Mouse (Mus musculus) T-helper 1 cell (primary cell): ENCODE measurements around the gene Atp6v0a2.

Source experiments
- in situ Hi-C: fragments of 300-600 bp; cut with MboI, MseI; formaldehyde crosslinking; loops from one replicate; pipeline ENCODE4 v1.15.1; 2025; ENCODE audit warnings: high pct_unique_total_duplicates

Gene Atp6v0a2

DNA sequence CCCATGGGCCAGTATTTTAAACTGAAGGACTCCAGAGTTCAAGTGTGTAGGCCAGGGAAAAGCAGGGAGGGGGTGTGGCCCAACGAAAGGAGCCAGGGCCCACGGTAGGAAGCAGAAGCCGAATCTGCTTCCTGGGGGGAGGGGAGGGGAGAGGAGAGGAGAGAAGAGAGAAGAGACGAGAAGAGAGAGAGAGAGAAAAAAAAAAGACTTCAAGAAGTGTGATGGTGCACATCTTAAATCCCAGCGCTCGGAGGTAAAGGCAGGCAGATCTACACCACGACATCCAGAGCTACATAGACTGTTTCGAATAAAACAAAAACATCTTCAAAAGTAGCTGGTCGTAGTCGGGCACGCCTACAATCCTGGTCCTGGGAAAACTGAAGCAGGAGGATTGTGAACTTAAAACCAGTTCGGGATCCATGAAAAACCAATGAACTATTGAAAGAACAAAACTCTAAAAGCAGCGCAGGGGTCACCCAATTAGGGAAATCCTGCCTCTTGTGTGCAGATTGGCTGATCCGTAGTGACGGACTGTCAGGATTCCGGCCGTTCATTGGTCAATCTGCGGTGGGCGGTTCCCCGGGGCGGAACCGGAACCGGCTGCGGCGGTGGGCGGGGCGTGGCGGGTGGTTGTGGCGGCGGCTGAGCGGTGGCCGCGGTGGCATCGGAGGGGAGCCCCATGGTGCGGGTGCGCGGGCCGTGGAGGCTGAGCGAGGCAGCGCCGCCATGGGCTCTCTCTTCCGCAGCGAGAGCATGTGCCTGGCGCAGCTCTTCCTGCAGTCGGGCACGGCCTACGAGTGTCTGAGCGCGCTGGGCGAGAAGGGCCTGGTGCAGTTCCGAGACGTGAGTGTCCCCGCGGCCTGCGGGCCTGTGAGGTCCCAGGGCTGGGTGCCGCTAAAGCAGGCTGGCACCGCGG, at the start of gene Atp6v0a2:
TSS of gene Atp6v0a2 (plus strand) at position 129 of the 916 bp plus-strand sequence.
- in situ Hi-C loops: loop anchor here (25.0 kb wide), 2 partner anchors 409 to 509 kb away; no protein-coding TSS in a partner anchor

DNA sequence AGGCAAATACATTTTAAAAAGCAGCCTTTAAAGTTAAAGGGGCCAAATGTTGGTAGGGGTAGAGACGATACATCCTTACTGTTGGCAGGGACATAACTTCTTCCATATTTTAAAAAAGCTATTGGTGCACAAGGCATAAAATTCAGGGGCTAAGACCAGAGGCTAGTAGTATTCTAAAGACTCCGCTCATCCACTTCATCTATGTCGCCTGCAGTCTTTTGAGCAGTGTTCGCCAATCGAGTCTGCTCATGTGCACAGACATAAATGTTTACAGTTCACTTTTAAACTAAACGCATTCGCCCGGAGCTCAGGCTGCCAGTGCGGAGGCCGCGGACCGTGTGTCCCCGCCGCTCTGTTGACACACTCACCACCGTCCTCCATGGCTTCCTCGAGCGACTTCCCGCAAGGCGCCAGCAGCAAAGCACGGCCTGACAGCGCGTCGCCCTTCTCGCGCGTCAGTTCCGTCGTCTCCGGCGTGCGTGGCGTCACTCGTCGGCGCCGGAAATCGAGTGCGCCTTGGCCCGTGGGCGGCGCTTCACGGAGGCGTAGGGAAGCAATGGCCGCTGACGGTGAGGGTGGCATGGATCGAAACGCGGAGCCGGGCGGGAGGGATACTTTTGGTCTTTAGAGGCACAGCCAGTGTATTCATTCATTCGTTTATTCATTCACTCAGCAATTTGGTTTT, 49.6 kb upstream of the Atp6v0a2 start, which contains the start of the genes Eif2b1 and Gtf2h3:
TSS of gene Eif2b1 (minus strand) at position 499 of the 685 bp plus-strand sequence.
TSS of gene Gtf2h3 (plus strand) at position 508 of the 685 bp plus-strand sequence.
- in situ Hi-C loops: no loop called here

DNA sequence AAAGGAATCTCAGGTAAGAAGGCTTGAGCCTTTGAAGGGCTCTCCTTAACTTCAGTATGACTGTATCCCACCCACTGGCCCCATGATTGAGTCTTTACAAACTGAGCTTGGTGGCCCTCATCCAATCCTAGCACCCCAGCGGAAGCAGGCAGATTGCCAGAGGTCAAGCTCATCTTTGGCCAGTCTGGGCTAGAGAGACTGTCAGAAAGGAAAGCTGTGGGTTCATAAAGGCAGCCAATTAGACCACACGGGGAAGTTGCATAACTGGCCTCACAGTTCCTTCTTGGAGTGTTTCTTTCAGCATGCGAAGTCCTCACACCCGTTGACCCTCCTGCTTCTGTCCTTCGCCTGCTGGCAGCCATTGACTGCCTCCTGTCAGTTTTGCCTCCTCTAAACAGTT, 45.9 kb upstream of the Atp6v0a2 start:
- in situ Hi-C loops: no loop called here

DNA sequence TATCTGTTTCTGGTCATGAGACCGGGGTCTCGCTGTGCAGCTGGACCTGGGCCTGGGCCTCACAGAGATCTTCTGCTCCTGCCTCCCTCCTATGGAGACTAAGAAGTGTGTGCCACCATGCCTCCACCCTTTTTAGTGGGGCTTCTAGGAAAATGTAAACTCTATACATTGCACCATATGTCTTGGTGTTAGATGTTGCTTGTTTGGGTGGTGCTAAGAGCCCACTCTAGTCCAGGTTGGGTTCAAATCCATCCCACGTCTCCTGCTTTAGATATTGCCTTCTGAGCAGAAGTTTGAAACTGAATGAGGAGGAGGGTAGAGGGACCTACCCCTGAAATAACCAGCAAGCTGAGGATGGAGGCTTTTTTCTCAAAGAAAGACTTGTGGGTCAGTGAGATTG, 35.6 kb upstream of the Atp6v0a2 start:
- in situ Hi-C loops: no loop called here

DNA sequence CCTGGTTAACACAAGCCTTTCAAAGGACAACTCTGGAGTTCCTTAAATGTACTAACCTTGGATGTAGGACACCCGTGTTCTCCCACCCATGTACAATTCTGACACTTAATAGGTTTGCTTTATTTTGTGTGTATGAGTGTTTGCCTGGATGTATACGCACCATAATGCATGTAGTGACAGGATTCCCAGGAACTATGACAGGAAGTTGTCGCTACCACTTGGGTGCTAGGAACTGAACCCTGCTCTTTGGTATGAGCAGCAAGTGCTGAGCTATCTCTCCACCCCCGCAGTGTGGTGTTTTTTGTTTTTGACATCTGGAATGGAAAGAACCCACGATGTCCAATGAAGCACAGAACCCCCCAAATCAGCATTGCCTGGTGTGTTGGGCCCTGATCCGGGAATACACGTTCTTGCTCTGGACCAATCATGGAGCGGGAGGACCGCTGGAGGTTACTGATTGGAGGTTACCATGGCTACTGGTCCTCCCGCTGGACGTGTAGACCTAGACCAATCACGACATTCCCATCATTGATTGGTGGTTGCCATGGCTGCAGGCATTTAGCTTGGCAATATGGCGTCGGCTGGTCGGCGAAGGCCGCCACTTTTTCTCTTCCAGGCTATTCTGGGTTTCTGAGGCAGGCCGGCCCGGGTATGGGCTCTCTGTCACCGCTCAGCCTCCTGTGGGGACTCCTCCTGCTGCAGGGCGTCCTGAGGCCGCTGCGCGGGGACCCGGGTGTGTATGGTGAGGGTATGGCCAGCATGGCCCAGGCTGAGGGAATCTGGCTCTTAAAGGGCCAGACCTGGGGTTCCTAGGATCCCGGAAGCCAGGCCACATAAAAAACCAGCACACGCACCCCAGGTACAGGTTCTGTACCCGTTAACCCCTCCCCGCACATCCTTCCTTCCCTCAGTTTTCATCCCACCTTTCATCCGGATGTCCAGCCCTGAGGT, 29.9 kb upstream of the Atp6v0a2 start:
- in situ Hi-C loops: no loop called here

DNA sequence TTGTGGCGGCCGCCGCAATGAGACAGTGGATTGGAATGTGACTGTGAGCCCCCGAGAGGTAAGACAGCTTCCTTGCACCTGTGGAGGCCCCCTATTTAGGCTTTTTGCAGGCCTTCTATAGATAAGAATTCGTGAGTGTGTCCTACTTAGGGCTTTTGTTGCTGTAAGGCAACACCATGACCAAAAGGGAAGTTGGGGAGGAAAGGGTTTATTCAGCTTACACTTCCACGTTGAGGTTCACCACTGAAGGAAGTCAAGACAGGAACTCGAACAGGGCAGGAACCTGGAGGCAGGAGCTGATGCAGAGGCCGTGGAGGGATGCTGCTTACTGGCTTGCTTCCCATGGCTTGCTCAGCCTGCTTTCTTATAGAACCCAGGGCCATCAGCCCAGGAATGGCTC, 28.6 kb upstream of the Atp6v0a2 start:
- in situ Hi-C loops: loop anchor here (5.0 kb wide), 1 partner anchor 128 kb away; the partner anchor contains the start of gene Dnah10

DNA sequence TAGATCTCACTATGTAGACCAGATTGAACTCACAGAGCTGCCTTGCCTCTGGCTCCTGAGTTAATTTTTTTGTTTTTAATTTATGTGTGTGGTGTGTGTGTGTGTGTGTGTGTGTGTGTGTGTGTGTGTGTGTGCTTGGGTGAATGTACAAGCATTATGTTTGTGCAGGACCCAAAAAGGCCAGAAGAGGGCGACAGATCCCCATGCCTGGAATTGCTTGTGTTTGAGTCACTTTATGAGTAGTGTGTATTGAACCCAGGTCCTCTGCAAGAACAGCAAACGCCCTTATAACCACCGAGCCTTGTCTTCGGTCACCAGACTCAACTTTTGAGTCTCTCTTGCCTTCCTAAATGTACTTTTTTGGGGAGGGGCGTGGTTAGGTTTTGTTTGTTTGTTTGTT, 26.0 kb upstream of the Atp6v0a2 start:
- in situ Hi-C loops: loop anchor here (5.0 kb wide), 1 partner anchor 125 kb away; the partner anchor contains the start of gene Dnah10

DNA sequence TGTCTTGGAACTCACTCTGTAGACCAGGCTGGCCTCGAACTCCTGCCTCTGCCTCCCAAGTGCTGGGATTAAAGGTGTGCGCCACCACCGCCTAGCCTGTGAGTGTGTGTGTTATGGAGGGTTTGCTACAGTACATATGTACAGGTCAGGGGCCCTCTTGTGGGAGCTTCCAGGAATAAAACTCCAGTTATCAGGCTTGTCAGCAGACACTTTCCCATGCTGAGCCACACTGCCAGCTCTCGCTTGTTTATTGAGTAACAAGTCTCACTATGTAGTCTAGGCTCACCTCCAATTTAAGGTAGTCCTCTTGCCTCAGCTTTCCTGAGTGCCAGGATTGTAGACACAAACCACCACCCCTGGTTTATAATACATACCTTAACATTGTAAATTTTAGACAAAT, 24.1 kb upstream of the Atp6v0a2 start:
- in situ Hi-C loops: loop anchor here (5.0 kb wide), 1 partner anchor 123 kb away; the partner anchor contains the start of gene Dnah10

DNA sequence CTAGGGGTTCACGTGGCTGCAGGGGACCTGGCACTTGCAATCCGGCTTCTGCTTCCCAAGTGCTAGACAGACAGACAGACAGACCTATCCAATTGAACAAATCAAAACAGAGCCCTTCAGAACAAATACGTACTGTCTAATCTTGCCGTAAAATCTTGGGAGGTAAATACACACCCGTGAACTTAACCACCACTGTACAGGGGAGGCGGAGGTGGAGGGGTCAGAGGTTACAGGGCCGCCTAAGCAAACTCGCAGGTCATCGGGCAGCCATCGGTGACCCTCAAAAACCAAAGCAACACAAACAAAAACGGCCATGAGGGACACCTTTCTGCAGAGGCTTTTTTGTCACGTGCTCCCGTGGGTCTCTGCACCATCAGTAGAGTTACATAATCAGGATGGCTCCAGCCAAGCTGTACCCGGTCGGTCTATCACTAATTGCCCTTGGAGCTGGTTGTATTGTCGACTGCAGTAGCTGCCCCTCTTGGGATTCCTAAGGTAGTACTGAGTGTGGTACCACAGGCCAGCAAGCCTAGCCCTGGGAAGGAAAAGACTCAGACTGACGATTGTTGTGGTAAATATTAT, 23.2 kb upstream of the Atp6v0a2 start:
- in situ Hi-C loops: no loop called here

DNA sequence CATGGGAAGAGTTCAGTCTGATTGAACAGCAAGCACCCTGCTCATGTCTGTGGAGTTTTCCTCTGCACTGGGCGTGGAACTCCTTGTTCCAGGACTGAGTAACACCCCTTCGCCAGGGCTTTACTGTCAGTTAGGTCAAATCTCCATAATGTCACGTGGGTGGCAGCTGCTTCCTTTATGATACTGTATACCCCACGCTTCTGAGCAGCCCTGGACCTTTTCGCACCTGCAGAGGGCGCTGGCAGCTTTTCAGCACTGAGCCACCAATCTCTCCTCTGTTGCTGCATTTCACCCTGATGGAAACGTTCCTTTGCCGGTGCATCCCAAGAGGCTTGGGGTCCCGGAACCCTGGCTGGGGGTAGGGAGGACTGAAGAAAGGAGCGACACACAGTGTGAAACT, 17.4 kb upstream of the Atp6v0a2 start:
- in situ Hi-C loops: loop anchor here (5.0 kb wide), 1 partner anchor 251 kb away; the partner anchor contains the start of genes Ccdc92 and Zfp664

DNA sequence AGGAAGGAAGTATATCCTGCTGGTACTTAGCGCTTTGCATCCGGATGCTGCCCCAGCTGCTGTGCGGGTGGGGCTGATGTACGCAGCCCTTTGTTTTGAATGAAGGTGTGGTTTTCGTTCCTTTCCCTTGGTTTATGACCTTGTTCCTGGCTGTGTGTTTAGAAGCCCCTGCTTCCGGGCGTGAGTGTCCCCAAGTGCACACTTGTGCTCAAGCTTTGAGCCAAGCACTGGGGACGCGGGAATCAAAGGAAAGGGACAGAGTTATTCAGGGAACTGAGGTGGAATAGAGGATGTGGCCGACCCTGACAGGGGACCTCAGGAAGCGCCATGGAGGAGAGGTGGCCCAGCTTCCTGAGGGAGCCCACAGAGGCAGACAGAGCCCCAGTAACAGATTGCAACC, 13.7 kb upstream of the Atp6v0a2 start:
- in situ Hi-C loops: loop anchor here (5.0 kb wide), 1 partner anchor 248 kb away; the partner anchor contains the start of genes Ccdc92 and Zfp664

DNA sequence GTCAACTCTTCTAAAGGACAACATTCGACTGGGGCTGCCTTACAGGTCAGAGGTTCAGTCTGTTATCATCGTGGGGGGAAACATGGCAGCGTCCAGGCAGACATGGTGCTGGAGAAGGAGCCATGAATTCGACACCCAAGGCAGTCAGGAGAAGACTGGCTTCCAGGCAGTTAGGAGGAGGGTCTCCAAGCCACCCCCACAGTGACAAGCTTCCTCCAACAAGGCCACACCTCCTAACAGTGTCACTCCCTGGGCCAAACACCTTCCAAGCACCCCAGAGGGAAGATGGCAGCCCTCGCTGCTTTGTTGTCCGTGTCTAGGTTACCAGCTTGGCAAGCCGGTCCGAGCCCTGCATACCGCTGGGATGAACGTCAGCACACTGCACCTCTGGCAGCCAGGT, 9.7 kb upstream of the Atp6v0a2 start:
- in situ Hi-C loops: no loop called here

DNA sequence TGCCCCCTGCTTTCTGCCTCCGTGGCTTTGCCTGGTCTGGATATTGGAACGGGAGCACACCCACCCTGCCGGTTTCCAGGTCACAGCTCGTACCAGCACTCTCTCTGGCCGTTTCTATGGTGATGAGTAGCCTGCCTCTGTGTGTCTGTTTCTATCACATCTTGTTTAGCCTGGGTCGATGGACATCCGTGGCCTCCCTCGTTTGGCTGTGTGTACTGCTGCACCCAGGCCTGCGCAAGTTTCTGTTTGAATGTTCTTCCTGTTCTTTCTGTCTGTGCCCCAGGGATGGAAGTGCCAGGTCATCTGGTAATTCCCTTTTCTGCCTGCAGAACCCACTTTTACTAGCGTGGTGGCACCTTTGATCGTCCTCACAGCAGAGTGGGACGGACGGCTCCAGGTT, 7.0 kb upstream of the Atp6v0a2 start:
- in situ Hi-C loops: no loop called here

DNA sequence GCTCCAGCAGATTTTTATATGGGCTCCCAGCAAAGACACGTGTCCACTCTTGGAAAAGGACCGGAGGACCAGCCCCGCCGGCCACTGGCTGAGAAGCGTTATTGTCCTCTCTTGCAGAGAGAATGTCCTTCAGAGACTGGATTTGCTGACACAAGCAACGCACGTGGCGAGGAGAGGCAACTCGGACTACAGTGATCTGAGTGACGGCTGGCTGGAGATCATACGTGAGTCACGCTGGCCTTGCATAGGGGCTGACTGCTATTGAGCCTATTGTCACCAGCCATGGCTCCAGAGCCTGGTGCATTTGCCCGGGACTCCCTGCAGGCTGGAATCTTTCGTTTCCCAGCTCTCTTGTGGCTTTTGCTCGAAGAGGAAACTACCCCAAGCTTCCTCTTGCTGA, 5.5 kb upstream of the Atp6v0a2 start:
- in situ Hi-C loops: no loop called here

DNA sequence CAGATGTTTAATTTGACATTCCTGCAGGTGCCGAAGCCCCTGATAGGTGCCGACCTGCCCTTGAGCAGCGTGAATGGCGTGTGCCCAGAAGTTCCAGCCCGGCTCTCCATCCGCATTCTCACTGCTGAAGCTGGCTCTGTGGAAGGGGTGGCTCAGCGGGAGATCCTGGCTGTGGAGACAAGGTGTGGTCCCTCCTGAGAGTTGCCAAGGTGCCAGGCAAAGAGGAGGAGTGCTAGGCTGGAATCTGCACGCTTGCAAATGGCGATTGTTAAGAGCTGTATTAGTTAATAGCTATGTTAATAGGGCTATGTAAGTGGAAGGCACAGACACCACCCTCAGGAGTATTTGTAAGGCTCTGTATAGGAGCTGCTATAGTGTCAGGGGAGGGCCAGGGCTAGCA, 4.1 kb upstream of the Atp6v0a2 start:
- in situ Hi-C loops: no loop called here

DNA sequence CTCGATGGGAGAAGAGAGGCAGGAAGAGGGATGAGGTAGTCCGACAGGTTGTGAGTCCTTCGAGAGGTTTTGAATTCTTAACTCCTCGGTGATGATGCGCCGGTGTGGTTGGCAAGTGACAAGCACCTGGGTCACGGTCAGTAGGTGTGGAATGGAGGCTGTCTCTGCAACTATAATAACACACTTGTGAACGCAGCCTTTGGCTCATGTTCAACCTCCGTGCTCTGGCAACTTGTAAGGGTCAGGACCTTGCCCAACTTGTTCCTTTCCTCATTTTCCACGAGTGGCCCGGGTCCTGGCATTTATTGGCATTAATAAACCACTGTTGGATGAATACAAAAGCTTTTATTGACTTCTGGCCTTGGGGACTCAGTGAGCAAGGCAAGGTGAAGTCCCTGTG, 1.3 kb downstream of the Atp6v0a2 start:
- in situ Hi-C loops: loop anchor here (5.0 to 25.0 kb wide), 3 partner anchors 408 to 713 kb away; partner anchors contain the start of gene Scarb1

DNA sequence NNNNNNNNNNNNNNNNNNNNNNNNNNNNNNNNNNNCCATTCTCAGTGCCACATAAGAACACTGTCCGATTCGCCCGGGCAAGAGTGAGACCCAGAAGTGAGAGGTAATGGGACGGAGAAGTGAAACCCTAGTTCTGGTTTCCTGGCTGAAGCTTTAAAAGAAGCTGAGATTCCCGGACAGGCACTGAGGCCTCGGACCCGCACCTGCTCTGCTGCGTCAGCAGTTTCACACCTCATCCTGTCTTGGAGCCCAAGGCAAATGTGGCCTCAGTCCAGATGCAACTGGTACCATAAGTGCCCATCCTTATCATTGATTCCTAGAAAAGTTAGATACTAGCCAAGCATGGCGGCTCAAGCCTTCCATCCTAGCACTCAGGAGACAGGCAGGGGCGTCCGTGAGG, 3.3 kb downstream of the Atp6v0a2 start:
- in situ Hi-C loops: loop anchor here (5.0 to 25.0 kb wide), 3 partner anchors 406 to 711 kb away; partner anchors contain the start of gene Scarb1

DNA sequence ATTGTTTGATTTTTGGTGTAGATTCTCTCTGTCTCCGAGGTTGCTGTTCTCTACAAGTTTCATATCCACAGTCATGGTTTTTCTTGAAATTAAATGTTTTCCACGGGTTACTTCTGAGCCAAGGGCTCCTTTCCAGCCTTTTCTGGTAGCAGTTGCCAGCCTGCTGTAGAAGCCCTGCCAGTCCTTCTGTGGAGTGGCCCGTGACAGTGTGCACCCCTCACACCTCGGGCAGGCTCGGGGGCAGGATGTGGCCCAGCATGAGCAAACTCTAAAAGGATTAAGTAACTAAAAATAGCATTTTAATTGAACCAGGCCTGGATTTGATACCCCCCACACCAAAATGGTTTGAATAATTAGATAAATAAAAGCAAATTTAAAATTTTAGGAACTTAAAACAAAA, 4.1 kb downstream of the Atp6v0a2 start:
- in situ Hi-C loops: loop anchor here (5.0 to 25.0 kb wide), 3 partner anchors 405 to 710 kb away; partner anchors contain the start of gene Scarb1

DNA sequence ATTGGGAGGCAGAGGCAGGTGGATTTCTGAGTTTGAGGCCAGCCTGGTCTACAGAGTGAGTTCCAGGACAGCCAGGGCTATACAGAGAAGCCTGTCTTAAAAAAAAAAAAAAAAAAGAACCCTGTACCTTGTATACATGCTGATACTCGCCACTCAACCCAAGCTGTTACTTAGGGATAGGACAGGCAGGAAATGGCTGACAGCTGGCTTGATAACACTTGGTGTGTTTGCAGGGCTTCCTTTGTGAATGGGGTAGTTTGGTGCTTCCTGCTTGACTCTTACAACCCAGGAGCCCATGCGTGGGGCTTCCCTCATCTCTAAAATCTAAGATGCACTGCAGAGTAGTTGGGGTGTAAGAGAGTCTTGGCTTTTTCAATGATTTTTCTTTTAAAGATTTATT, 5.0 kb downstream of the Atp6v0a2 start:
- in situ Hi-C loops: loop anchor here (5.0 to 25.0 kb wide), 3 partner anchors 404 to 709 kb away; partner anchors contain the start of gene Scarb1

DNA sequence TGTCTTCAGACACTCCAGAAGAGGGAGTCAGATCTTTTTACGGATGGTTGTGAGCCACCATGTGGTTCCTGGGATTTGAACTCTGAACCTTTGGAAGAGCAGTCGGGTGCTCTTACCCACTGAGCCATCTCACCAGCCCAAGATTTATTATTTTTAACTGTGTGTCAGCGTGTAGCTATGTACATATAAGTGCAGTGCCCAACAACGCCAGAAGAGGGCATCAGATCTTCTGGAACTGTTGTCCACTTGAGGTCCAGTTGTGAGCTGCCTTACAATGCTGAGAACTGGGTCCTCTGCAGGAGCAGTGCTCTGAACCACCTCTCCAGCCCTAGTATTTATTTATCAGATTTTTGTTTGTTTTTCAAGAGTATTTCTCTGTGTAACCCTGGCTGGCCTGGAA, 6.7 kb downstream of the Atp6v0a2 start:
- in situ Hi-C loops: loop anchor here (25.0 kb wide), 2 partner anchors 402 to 502 kb away; no protein-coding TSS in a partner anchor
